ENCODE assay signal across 8 mouse cellular contexts in genomic region chr7:144906708-144907397, GRCm38 (mm10). TPM values are rescaled to one million over a fixed set of nuclear protein-coding genes. Genes with fewer than 3 reads are reported as not detected.
DNase-seq lines count a peak whose midpoint lies in the region; ATAC-seq and TF ChIP-seq lines count a peak whose summit lies in the region.

No protein-coding gene starts in this region.

- 10% methylated on average over 28 of the region's 28 CpGs for WGBS in heart, embryonic 13.5 days
- WGBS in lung, postnatal 0 days, result 11% methylated on average over 28 of the region's 28 CpGs
- WGBS in olfactory bulb, adult 2 months, result 11% methylated on average over 28 of the region's 28 CpGs

- H3K4me2 ChIP-seq in heart, embryonic 13.5 days, result peak overlapping the region; percentile 56
- H3K4me2 ChIP-seq in lung, postnatal 0 days (replicated peaks; ENCODE audit: low read depth, low read length), result no peak overlapping the region

- peaks cover 5% of the 10 kb centered on the region; the same call in 1 of the 2 replicates for H3K9me3 ChIP-seq in heart, embryonic 13.5 days
- H3K9me3 ChIP-seq in lung, postnatal 0 days (ENCODE audit: low read length), result no peaks in the 10 kb centered on the region

- peak; percentile 86 for TF ChIP-seq CTCF in lung, postnatal 0 days (IDR thresholded peaks at IDR 0.05)
- TF ChIP-seq CTCF in olfactory bulb, adult 2 months (IDR thresholded peaks at IDR 0.05; ENCODE audit: insufficient read depth, low read depth, low read length), result peak; percentile 71

- no peak for TF ChIP-seq POLR2A in olfactory bulb, adult 2 months (IDR thresholded peaks at IDR 0.05; ENCODE audit: insufficient read depth, low read depth, low read length)

- no peak for DNase-seq in cerebellum, adult 9-11 months
- peak; percentile 77 for DNase-seq in R1 (ENCODE audit: low read depth, low spot score)
- DNase-seq in embryo, embryonic 10.5 days (ENCODE audit: low spot score), result peak; percentile 86
- DNase-seq in kidney, postnatal 10 days, result peak; percentile 80
- peak; percentile 68 for DNase-seq in lung, postnatal 0 days (ENCODE audit: low spot score)

- H3K27ac ChIP-seq in heart, embryonic 13.5 days (replicated peaks), result no peak overlapping the region
- H3K27ac ChIP-seq in lung, postnatal 0 days (ENCODE audit: low read length), result no peak overlapping the region
- no peak overlapping the region for H3K27ac ChIP-seq in olfactory bulb, adult 2 months (ENCODE audit: insufficient read depth, low read depth, low read length)

- TF ChIP-seq EP300 in lung, postnatal 0 days (IDR thresholded peaks at IDR 0.05), result no peak

- H3K4me1 ChIP-seq in heart, embryonic 13.5 days, result peaks cover 12% of the 10 kb centered on the region
- no peaks in the 10 kb centered on the region for H3K4me1 ChIP-seq in lung, postnatal 0 days (ENCODE audit: insufficient read depth, low read depth, low read length)
- H3K4me1 ChIP-seq in olfactory bulb, adult 2 months (ENCODE audit: control insufficient read depth, insufficient read depth, low read length), result peaks cover 4% of the 10 kb centered on the region; the same call in 1 of the 2 replicates

- 0 out of 2 replicates have a peak, but pooled peaks have one; percentile 40 for ATAC-seq in cerebellum, adult (ENCODE audit: insufficient number of reproducible peaks, low FRiP score, low TSS enrichment)
- ATAC-seq in heart, embryonic 13.5 days (ENCODE audit: extremely low read depth, insufficient number of reproducible peaks, low FRiP score, low TSS enrichment), result peak; percentile 20; the same call in 1 of the 2 replicates
- ATAC-seq in lung, postnatal 0 days, result peak; percentile 46

- peak overlapping the region; percentile 15; the same call in 1 of the 2 replicates for H3K4me3 ChIP-seq in heart, embryonic 13.5 days
- no peak overlapping the region for H3K4me3 ChIP-seq in lung, postnatal 0 days (ENCODE audit: low read depth, low read length)
- H3K4me3 ChIP-seq in olfactory bulb, adult 2 months (ENCODE audit: insufficient read depth, low read depth, low read length), result no peak overlapping the region

- no peaks in the 10 kb centered on the region for H3K36me3 ChIP-seq in heart, embryonic 13.5 days
- H3K36me3 ChIP-seq in lung, postnatal 0 days (ENCODE audit: insufficient read depth, low read length), result no peaks in the 10 kb centered on the region

- H3K27me3 ChIP-seq in heart, embryonic 13.5 days (replicated peaks), result peaks cover 19% of the 10 kb centered on the region
- no peaks in the 10 kb centered on the region for H3K27me3 ChIP-seq in lung, postnatal 0 days (replicated peaks; ENCODE audit: insufficient read depth, low read length)

- H3K9ac ChIP-seq in heart, embryonic 13.5 days, result peak overlapping the region; percentile 61; the same call in 1 of the 2 replicates
- no peak overlapping the region for H3K9ac ChIP-seq in lung, postnatal 0 days (replicated peaks; ENCODE audit: low read depth)

RNA-seq across cellular contexts. Expression of gene LTO1, which starts 8.0 kb away (rescaled TPM):
- 19.7 and 21.3 TPM in 2 replicates for polyA plus RNA-seq in heart, embryonic 13.5 days (2015; fragmentation: Nextera tagmentation; extraction: Ambion mirVana)
- 20.3 and 23.3 TPM in 2 replicates for polyA plus RNA-seq in lung, postnatal 0 days (2015; fragmentation: Nextera tagmentation; extraction: Ambion mirVana)
- polyA plus RNA-seq in olfactory bulb, adult 2 months (2012; ENCODE audit: insufficient read depth, insufficient read length, low replicate concordance, missing spikeins), result not detected in 2 replicates

RNA-seq across cellular contexts. Expression of gene Fgf15, which starts 10.5 kb away (rescaled TPM):
- polyA plus RNA-seq in heart, embryonic 13.5 days (2015; fragmentation: Nextera tagmentation; extraction: Ambion mirVana), result 0.11 TPM in 1 of 2 replicates, not detected in the other
- not detected in 2 replicates for polyA plus RNA-seq in lung, postnatal 0 days (2015; fragmentation: Nextera tagmentation; extraction: Ambion mirVana)
- polyA plus RNA-seq in olfactory bulb, adult 2 months (2012; ENCODE audit: insufficient read depth, insufficient read length, low replicate concordance, missing spikeins), result not detected in 2 replicates

RNA-seq across cellular contexts. Expression of gene Ccnd1, which starts 32.9 kb away (rescaled TPM):
- 52.6 and 67.5 TPM in 2 replicates for polyA plus RNA-seq in heart, embryonic 13.5 days (2015; fragmentation: Nextera tagmentation; extraction: Ambion mirVana)
- 68.4 and 75.5 TPM in 2 replicates for polyA plus RNA-seq in lung, postnatal 0 days (2015; fragmentation: Nextera tagmentation; extraction: Ambion mirVana)
- polyA plus RNA-seq in olfactory bulb, adult 2 months (2012; ENCODE audit: insufficient read depth, insufficient read length, low replicate concordance, missing spikeins), result not detected in 2 replicates

RNA-seq across cellular contexts. Expression of gene Fgf4, which starts 59.7 kb away (rescaled TPM):
- 0.08 TPM in 1 of 2 replicates, not detected in the other for polyA plus RNA-seq in heart, embryonic 13.5 days (2015; fragmentation: Nextera tagmentation; extraction: Ambion mirVana)
- not detected in 2 replicates for polyA plus RNA-seq in lung, postnatal 0 days (2015; fragmentation: Nextera tagmentation; extraction: Ambion mirVana)
- polyA plus RNA-seq in olfactory bulb, adult 2 months (2012; ENCODE audit: insufficient read depth, insufficient read length, low replicate concordance, missing spikeins), result not detected in 2 replicates

Comparison
In these comparisons a context has a peak if more than half of its experiments do, and no peak if none do; other contexts are left out.
1. RNA of gene LTO1, which starts 8.0 kb away (polyA plus RNA-seq): 20.3 to 23.3 TPM in lung, postnatal 0 days and 19.7 to 21.3 TPM in heart, embryonic 13.5 days; not detected in olfactory bulb, adult 2 months; every median in the first group is over 10 times any median in the second.
2. RNA of gene Ccnd1, which starts 32.9 kb away (polyA plus RNA-seq): 68.4 to 75.5 TPM in lung, postnatal 0 days and 52.6 to 67.5 TPM in heart, embryonic 13.5 days; not detected in olfactory bulb, adult 2 months; every median in the first group is over 10 times any median in the second.
3. Peak in every context shown above with its lines, with median percentiles within 50 percentile points of each other: ATAC-seq.